Mouse (Mus musculus): ENCODE results near the gene Dhrs7b. TPM values are rescaled to one million over a fixed set of nuclear protein-coding genes. Genes with fewer than 3 reads are reported as not detected.

Gene Dhrs7b
- polyA plus RNA-seq, 1 experiment: 17.0 TPM

GRCm38 (mm10) chr11:60902001-60902400, 71.6 kb downstream of the Dhrs7b start:
- no peak for DNase-seq (ENCODE audit: low spot score)

GRCm38 (mm10) chr11:60902486-60902885, 72.1 kb downstream of the Dhrs7b start:
- DNase-seq (ENCODE audit: low spot score): no peak

GRCm38 (mm10) chr11:60903661-60904061, 73.2 kb downstream of the Dhrs7b start:
- DNase-seq (ENCODE audit: low spot score): no peak

GRCm38 (mm10) chr11:60905407-60906120, 75.1 kb downstream of the Dhrs7b start:
- DNase-seq (ENCODE audit: low spot score): no peak

GRCm38 (mm10) chr11:60906449-60906848, 76.0 kb downstream of the Dhrs7b start:
- no peak for DNase-seq (ENCODE audit: low spot score)

- no peak for DNase-seq (ENCODE audit: low spot score)
Measured at GRCm38 (mm10) chr11:60908073-60908472, 77.6 kb downstream of the Dhrs7b start.

GRCm38 (mm10) chr11:60909626-60910025, 79.2 kb downstream of the Dhrs7b start:
- DNase-seq (ENCODE audit: low spot score): no peak

Other genes starting within 250 kb of the Dhrs7b start
- gene Llgl1, start 130.9 kb upstream of the Dhrs7b start, polyA plus RNA-seq (2012; rRNA removed): 26.5 and 28.2 TPM in 2 replicates
- gene Flii, start 103.4 kb upstream of the Dhrs7b start, polyA plus RNA-seq (2012; rRNA removed): 175 and 179 TPM in 2 replicates
- 15.9 and 18.0 TPM in 2 replicates for gene Mief2, start 102.2 kb upstream of the Dhrs7b start, polyA plus RNA-seq (2012; rRNA removed)
- gene Top3a, start 53.3 kb upstream of the Dhrs7b start, polyA plus RNA-seq (2012; rRNA removed): 7.3 and 7.9 TPM in 2 replicates
- 8.2 and 8.9 TPM in 2 replicates for gene Smcr8, start 53.1 kb upstream of the Dhrs7b start, polyA plus RNA-seq (2012; rRNA removed)
- 11.6 and 14.1 TPM in 2 replicates for gene Shmt1, start 18.9 kb upstream of the Dhrs7b start, polyA plus RNA-seq (2012; rRNA removed)
- 46.7 and 51.1 TPM in 2 replicates for gene Tmem11, start 48.6 kb downstream of the Dhrs7b start, polyA plus RNA-seq (2012; rRNA removed)
- 23.2 and 24.0 TPM in 2 replicates for gene Natd1, start 84.1 kb downstream of the Dhrs7b start, polyA plus RNA-seq (2012; rRNA removed)
- gene Map2k3, start 101.4 kb downstream of the Dhrs7b start, polyA plus RNA-seq (2012; rRNA removed): 44.0 and 46.6 TPM in 2 replicates
- gene Kcnj12, start 191.9 kb downstream of the Dhrs7b start, polyA plus RNA-seq (2012; rRNA removed): 4.9 and 7.7 TPM in 2 replicates

Measured in urinary bladder, adult 2 months (tissue).